Mouse (Mus musculus): ENCODE measurements around the gene Atp5d.

- TF ChIP-seq ZNF384 (IDR thresholded peaks at IDR 0.05; ENCODE audit: low read depth, low read length) (no peak), HCFC1 (IDR thresholded peaks at IDR 0.05; ENCODE audit: borderline replicate concordance, insufficient read depth, low read length) (no peak)
These were observed 1.3 kb upstream of the Atp5d start for GRCm38 (mm10) chr10:80136952-80137625.
